Mouse (Mus musculus): ENCODE results near the gene Resf1.

- TF ChIP-seq CHD2 (IDR thresholded peaks at IDR 0.05; ENCODE audit: low read depth, low read length) (no peak), ZC3H11A (IDR thresholded peaks at IDR 0.05; ENCODE audit: borderline replicate concordance, low read depth, low read length) (no peak)
Observed at GRCm38 (mm10) chr6:149329071-149329470, 19.9 kb downstream of the Resf1 start.

Data from ES-E14 (cell line).